Mouse (Mus musculus) hindbrain, embryonic 12.5 days (tissue): ENCODE data around the gene Rpl6. TPM values are rescaled to one million over a fixed set of nuclear protein-coding genes. Genes with fewer than 3 reads are reported as not detected.

ENCODE experiments used
- ATAC-seq: fragments of 200-750 bp; cut with Nextera tagmentation; 2 replicates; pipeline ENCODE4 v1.8.0; 2017; ENCODE audit warnings: moderate TSS enrichment; ENCODE audit not compliant: low FRiP score
- H3K27ac ChIP-seq: fragments of 300-500 bp; sonication (generic); 2 replicates; pipeline ENCODE4 v1.5.1; 2016; ENCODE audit warnings: mild to moderate bottlenecking
- H3K27me3 ChIP-seq: fragments of 300-500 bp; sonication (generic); 2 replicates; pipeline ENCODE4 v1.6.1; 2016; ENCODE audit warnings: mild to moderate bottlenecking
- H3K36me3 ChIP-seq: fragments of 300-500 bp; sonication (generic); 2 replicates; pipeline ENCODE4 v1.6.1; 2016; ENCODE audit warnings: mild to moderate bottlenecking
- H3K4me1 ChIP-seq: fragments of 300-500 bp; sonication (generic); 2 replicates; pipeline ENCODE4 v1.6.1; 2016
- H3K4me2 ChIP-seq: fragments of 300-500 bp; sonication (generic); replicated peaks from 2 replicates; pipeline ENCODE4 v1.6.1; 2016; ENCODE audit warnings: mild to moderate bottlenecking
- H3K4me3 ChIP-seq: fragments of 300-500 bp; sonication (generic); 2 replicates; pipeline ENCODE4 v1.5.1; 2016; ENCODE audit warnings: mild to moderate bottlenecking
- H3K9ac ChIP-seq: fragments of 300-500 bp; sonication (generic); 2 replicates; pipeline ENCODE4 v1.6.1; 2016; ENCODE audit warnings: mild to moderate bottlenecking, moderate library complexity
- H3K9me3 ChIP-seq: fragments of 300-500 bp; sonication (generic); replicated peaks from 2 replicates; pipeline ENCODE4 v1.6.1; 2016; ENCODE audit warnings: mild to moderate bottlenecking
- WGBS: fragments of 180-500 bp; shearing (Covaris S2); methylation state at CpG from one replicate; pipeline ENCODE4 v1.1.7; 2016; 5-methylcytosine and 5-hydroxymethylcytosine counted together
- polyA plus RNA-seq: library from polyadenylated mRNA; unstranded; fragments of >200 nt; fragmentation: Nextera tagmentation; extraction: Ambion mirVana; gene quantifications from 2 replicates; pipeline ENCODE4 v1.2.1, GENCODE M21; 2016

Gene Rpl6
- 472 and 473 TPM in 2 replicates for polyA plus RNA-seq

DNA sequence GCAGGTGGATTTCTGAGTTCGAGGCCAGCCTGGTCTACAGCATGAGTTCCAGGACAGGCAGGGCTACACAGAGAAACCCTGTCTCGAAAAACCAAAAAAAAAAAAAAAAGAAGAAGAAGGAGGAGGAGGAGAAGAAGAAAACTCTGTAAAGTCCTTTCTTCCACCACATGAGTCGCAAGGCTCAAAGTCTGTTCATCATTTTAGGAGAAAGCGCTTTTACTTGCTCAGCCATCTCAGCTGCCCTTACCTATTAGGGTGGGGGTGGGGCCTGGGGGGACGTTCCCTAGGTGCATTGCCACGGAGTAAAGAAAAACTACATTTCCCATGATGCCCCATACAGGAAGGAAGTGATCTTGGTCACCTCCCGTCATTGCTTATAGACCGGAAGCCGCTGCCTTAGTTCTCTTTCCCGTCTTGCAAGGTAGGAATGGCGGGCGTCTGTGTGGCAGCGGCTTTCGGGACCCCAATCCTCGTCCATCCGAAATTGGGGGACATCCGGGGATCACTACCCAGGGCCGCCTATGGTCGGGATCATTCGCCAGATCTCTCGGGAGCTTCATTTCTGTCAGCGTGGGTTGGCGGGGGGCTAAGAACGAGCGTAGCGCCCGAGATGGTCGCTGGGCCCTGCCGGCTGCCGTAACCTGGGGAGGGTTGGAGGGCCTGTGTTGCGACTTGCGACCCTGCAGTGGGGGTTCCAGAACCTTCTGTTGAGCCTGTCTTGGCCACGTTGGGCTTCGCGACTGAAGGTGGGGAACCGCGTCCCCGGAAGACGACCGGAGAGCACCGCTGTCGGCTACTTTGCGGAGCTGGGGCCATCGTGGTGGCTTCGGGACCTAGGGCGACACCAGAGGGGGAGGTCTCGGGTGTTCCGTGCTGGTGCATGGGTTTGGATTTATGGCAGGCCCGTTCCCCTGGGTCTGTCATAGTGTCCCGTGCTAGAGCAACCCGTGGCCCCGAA lies at the start of gene Rpl6:
Gene Rpl6, plus strand, starts transcription at position 350 of the 958 bp plus-strand sequence.
- H3K4me2 ChIP-seq, result peak within 1 kb of the TSS; percentile 77
- no peaks in the 10 kb centered on the region for H3K27me3 ChIP-seq
- WGBS, result 2% methylated on average over 52 of the region's 52 CpGs
- peaks cover 40% of the 10 kb centered on the region for H3K36me3 ChIP-seq
- ATAC-seq, result peak; percentile 93
- peaks cover 28% of the 10 kb centered on the region for H3K4me1 ChIP-seq
- H3K4me3 ChIP-seq, result peak within 1 kb of the TSS; percentile 95
- H3K9me3 ChIP-seq, result no peaks in the 10 kb centered on the region
- H3K27ac ChIP-seq, result peak within 1 kb of the TSS; percentile 84
- H3K9ac ChIP-seq, result peak within 1 kb of the TSS; percentile 99

- Histone ChIP-seq H3K4me1 (no peaks in the 10 kb centered on the region; the same call in 1 of the 2 replicates), H3K4me3 (no peak overlapping the region), H3K4me2 (no peak overlapping the region), H3K9me3 (no peaks in the 10 kb centered on the region), H3K27me3 (no peaks in the 10 kb centered on the region), H3K36me3 (peaks cover 72% of the 10 kb centered on the region), H3K27ac (no peak overlapping the region), H3K9ac (no peak overlapping the region)
- WGBS, result 96% methylated on average over 4 of the region's 4 CpGs
- ATAC-seq, result no peak
These were observed 48.2 kb upstream of the Rpl6 start for GRCm38 (mm10) chr5:121156121-121156520.

DNA sequence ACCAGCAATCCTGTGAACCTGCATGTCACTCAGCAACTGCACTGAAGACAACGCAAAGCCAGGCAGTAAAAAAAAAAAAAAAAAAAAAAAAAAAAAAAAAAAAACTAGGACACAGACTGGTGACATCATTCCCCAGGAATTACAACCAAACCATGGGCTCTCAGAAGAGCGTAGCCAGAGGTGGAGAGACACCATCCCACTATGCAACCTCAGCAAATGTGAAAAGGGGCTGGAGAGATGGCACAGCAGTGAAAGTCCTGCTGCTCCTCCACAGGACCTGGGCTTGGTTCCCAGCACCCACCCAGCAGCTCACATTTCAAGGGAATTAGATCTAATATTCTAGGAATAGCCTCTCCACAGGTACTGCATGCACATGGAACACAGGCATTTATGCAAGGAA lies 47.3 kb upstream of the Rpl6 start:
- ATAC-seq, result no peak
- WGBS, result 91% methylated on average over 2 of the region's 2 CpGs
- H3K36me3 ChIP-seq, result peaks cover 72% of the 10 kb centered on the region

DNA sequence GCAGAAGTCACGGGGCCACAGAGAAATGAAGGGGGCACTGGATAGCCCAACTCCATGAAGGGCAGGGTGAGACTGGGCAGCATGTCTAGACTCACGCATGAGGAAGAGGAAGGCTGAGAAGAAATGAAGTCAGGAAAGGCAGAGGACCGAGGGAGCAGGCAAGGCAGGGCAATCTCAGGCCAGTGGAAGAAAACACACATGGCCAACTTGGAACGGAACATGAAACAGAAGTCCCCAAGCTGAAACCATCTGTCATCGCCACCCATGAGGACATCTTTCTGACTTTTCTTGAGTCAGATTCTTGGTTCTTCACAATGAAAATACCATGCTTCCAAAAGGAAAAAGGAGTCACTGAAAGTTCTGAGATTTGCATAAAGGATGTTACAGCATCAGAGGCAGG lies 46.8 kb upstream of the Rpl6 start:
- no peaks in the 10 kb centered on the region for H3K27me3 ChIP-seq
- no peak overlapping the region for H3K4me2 ChIP-seq
- 96% methylated on average over 5 of the region's 5 CpGs for WGBS
- no peaks in the 10 kb centered on the region; the same call in 1 of the 2 replicates for H3K4me1 ChIP-seq
- peaks cover 72% of the 10 kb centered on the region for H3K36me3 ChIP-seq
- H3K4me3 ChIP-seq, result no peak overlapping the region
- H3K9ac ChIP-seq, result no peak overlapping the region
- ATAC-seq, result no peak
- H3K9me3 ChIP-seq, result no peaks in the 10 kb centered on the region
- no peak overlapping the region for H3K27ac ChIP-seq

More for the DNA sequence above, 47.3 kb upstream of the Rpl6 start:
- Histone ChIP-seq H3K27ac (no peak overlapping the region), H3K9ac (no peak overlapping the region), H3K9me3 (no peaks in the 10 kb centered on the region), H3K4me2 (no peak overlapping the region), H3K27me3 (no peaks in the 10 kb centered on the region), H3K4me1 (no peaks in the 10 kb centered on the region; the same call in 1 of the 2 replicates), H3K4me3 (no peak overlapping the region)

GRCm38 (mm10) chr5:121158966-121159365 lies 45.3 kb upstream of the Rpl6 start:
- Histone ChIP-seq H3K27me3 (no peaks in the 10 kb centered on the region), H3K9me3 (no peaks in the 10 kb centered on the region), H3K36me3 (peaks cover 73% of the 10 kb centered on the region), H3K27ac (no peak overlapping the region), H3K4me3 (no peak overlapping the region), H3K9ac (no peak overlapping the region), H3K4me1 (no peaks in the 10 kb centered on the region; the same call in 1 of the 2 replicates), H3K4me2 (no peak overlapping the region)
- WGBS, result 79% methylated on average over 7 of the region's 7 CpGs
- ATAC-seq, result no peak

DNA sequence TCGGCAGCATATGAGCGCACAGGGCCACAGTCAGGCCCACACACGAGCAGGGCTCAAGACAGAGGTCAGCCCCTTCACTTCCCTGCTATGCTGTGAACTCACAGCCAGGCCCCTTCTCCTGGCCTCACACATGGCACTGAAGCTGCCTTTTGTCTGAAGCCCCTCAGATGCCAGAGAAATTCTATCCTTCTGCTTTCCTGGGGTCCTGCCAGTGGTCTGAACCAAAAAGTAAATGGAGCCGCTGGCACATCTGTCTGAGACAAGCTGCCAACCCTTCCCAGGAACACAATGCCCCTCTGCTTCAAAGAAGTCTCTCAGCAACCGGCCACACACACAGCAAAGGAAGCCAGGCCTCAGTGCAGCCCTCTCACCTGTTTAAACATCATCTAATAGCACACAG lies 42.0 kb upstream of the Rpl6 start:
- peaks cover 83% of the 10 kb centered on the region for H3K36me3 ChIP-seq

GRCm38 (mm10) chr5:121162923-121163322 lies 41.4 kb upstream of the Rpl6 start:
- Histone ChIP-seq H3K36me3 (peaks cover 78% of the 10 kb centered on the region), H3K4me2 (no peak overlapping the region), H3K9ac (no peak overlapping the region), H3K27me3 (no peaks in the 10 kb centered on the region), H3K27ac (no peak overlapping the region), H3K4me1 (no peaks in the 10 kb centered on the region; the same call in 1 of the 2 replicates), H3K4me3 (no peak overlapping the region), H3K9me3 (no peaks in the 10 kb centered on the region)
- ATAC-seq, result no peak
- WGBS, result 91% methylated on average over 7 of the region's 7 CpGs

More for the DNA sequence above, 42.0 kb upstream of the Rpl6 start:
- Histone ChIP-seq H3K27ac (no peak overlapping the region), H3K4me1 (no peaks in the 10 kb centered on the region; the same call in 1 of the 2 replicates), H3K9ac (no peak overlapping the region), H3K4me2 (no peak overlapping the region), H3K4me3 (no peak overlapping the region), H3K27me3 (no peaks in the 10 kb centered on the region), H3K9me3 (no peaks in the 10 kb centered on the region)
- no peak for ATAC-seq
- WGBS, result 80% methylated on average over 5 of the region's 5 CpGs

GRCm38 (mm10) chr5:121166884-121167283 lies 37.4 kb upstream of the Rpl6 start:
- H3K27me3 ChIP-seq, result no peaks in the 10 kb centered on the region
- H3K27ac ChIP-seq, result no peak overlapping the region
- no peak overlapping the region for H3K4me3 ChIP-seq
- peaks cover 74% of the 10 kb centered on the region for H3K36me3 ChIP-seq
- H3K9me3 ChIP-seq, result no peaks in the 10 kb centered on the region
- no peak overlapping the region for H3K9ac ChIP-seq
- no peak overlapping the region for H3K4me2 ChIP-seq
- 92% methylated on average over 6 of the region's 6 CpGs for WGBS
- ATAC-seq, result no peak
- H3K4me1 ChIP-seq, result no peaks in the 10 kb centered on the region

- Histone ChIP-seq H3K4me3 (no peak overlapping the region), H3K4me2 (no peak overlapping the region), H3K27me3 (no peaks in the 10 kb centered on the region), H3K27ac (no peak overlapping the region), H3K9me3 (no peaks in the 10 kb centered on the region), H3K4me1 (no peaks in the 10 kb centered on the region), H3K9ac (no peak overlapping the region), H3K36me3 (peaks cover 47% of the 10 kb centered on the region)
- 92% methylated on average over 2 of the region's 2 CpGs for WGBS
- ATAC-seq, result no peak
These were observed 34.7 kb upstream of the Rpl6 start for GRCm38 (mm10) chr5:121169588-121169987.

- Histone ChIP-seq H3K4me1 (no peaks in the 10 kb centered on the region), H3K9ac (no peak overlapping the region), H3K9me3 (no peaks in the 10 kb centered on the region), H3K27ac (no peak overlapping the region), H3K4me3 (no peak overlapping the region), H3K27me3 (no peaks in the 10 kb centered on the region), H3K4me2 (no peak overlapping the region), H3K36me3 (peaks cover 21% of the 10 kb centered on the region)
- ATAC-seq, result no peak
- 91% methylated on average over 4 of the region's 4 CpGs for WGBS
These were observed 31.4 kb upstream of the Rpl6 start for GRCm38 (mm10) chr5:121172835-121173234.

DNA sequence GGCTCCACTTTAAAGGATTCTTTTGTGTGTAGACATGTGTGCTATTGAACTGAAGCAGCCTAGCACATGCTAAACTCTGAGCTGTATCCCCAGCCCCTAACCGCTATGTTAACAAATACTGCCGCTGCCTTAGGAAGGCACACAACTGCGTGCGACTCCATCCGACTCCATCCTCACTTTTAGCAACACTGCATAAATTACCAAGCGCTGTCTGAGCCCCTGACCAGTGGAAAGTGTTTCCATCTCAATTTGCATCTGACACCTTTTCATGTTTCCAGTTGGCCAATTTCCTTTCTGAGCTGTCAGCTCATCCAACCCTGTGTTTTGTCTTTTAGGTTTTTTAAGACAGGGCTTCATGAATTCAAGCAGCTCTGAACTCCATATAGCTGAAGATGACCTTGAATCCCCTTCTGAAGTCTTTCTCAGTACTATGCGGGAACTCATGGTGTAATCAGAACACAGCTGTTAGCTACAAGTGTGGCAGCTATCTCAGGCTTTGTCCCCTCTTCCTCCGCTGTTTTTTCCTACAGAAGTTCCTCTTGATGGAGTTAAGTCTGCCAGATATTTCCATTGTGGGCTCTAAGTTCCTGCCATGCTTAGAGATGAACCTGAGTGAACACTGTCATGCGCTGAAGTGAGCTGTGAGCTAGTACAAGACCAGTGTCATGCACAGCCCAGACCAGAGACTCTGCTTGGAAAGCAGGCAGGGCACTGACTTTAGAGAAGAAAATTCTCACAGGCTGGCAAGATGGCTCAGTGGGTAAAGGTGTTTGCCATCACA lies 25.0 kb upstream of the Rpl6 start:
- H3K9me3 ChIP-seq, result no peaks in the 10 kb centered on the region
- H3K9ac ChIP-seq, result no peak overlapping the region
- H3K4me3 ChIP-seq, result no peak overlapping the region
- no peaks in the 10 kb centered on the region for H3K27me3 ChIP-seq
- ATAC-seq, result no peak
- H3K4me1 ChIP-seq, result peaks cover 22% of the 10 kb centered on the region
- no peak overlapping the region for H3K4me2 ChIP-seq
- no peak overlapping the region for H3K27ac ChIP-seq
- H3K36me3 ChIP-seq, result no peaks in the 10 kb centered on the region
- WGBS, result 67% methylated on average over 9 of the region's 9 CpGs

GRCm38 (mm10) chr5:121183269-121183668 lies 21.0 kb upstream of the Rpl6 start:
- Histone ChIP-seq H3K27ac (no peak overlapping the region), H3K4me2 (no peak overlapping the region), H3K36me3 (no peaks in the 10 kb centered on the region), H3K9ac (no peak overlapping the region), H3K27me3 (no peaks in the 10 kb centered on the region), H3K9me3 (no peaks in the 10 kb centered on the region), H3K4me3 (no peak overlapping the region), H3K4me1 (peaks cover 58% of the 10 kb centered on the region)
- ATAC-seq, result no peak
- WGBS, result 81% methylated on average over 9 of the region's 9 CpGs
